Mouse (Mus musculus) stomach, postnatal 0 days (tissue): ENCODE results near the gene Ugt1a8.
"Not testable (repeated sequence)": the region's sequence is repeated elsewhere in the genome, so short reads cannot be mapped to it uniquely, and the experiment has no call there.

Experiments used
- CTCF ChIP-seq: IDR thresholded peaks from 2 replicates; pipeline ENCODE4 v1.5.1; 2016; ENCODE audit warnings: antibody characterized with exemption, low read depth, mild to moderate bottlenecking, moderate library complexity
- EP300 ChIP-seq: optimal IDR thresholded peaks from 2 replicates; pipeline ENCODE3; 2016; ENCODE audit warnings: antibody characterized with exemption

DNA sequence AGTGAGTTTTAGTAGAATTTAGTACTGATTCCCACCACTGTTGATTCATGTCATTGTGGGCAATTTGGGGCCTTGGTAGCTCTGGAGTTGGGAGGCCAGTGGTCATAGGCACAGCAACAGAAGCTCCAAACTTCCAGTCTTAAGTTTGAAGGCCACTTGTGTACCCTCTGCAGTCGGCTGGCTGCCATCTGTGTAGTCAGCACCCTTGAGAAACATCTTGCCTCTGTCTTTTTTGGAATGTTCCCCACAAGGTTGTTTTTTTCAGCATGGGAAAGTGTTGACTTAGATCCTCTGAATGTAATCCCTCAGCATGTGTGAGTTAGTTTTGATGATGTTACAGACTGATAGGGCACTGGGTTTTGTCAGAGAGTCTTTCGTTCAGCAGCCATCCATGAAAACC lies 12.1 kb downstream of the Ugt1a8 start:
- TF ChIP-seq CTCF, EP300: not testable (repeated sequence)
